Mouse (Mus musculus) left cerebral cortex, postnatal 25 days (tissue): Measurements from ENCODE around the gene Lsamp. TPM values are rescaled to one million over a fixed set of nuclear protein-coding genes. Genes with fewer than 3 reads are reported as not detected.

Experiments used
- DNase-seq, 2 experiments: peaks; one replicate each; pipeline ENCODE4 v3.0.0; 2022; ENCODE audit warnings: low spot score in 2 of 2, mixed read lengths in 1 of 2
- intact Hi-C: fragments of 180-260 bp; cut with DNase I; formaldehyde crosslinking; loops from one replicate; pipeline ENCODE4 v1.15.1; 2025
- total RNA-seq, 2 experiments: library from RNA; stranded (reverse); gene quantifications; 2 replicates each; pipeline ENCODE4 v1.2.3; 2021

Lsamp gene
- total RNA-seq, 2 experiments from 2014 or later: 232 to 262 TPM

- DNase-seq: peak; percentile 20 to 85
- intact Hi-C loops: no loop called here
Measured at GRCm38 (mm10) chr16:40446587-40446986, 462.4 kb downstream of the Lsamp start.

DNA sequence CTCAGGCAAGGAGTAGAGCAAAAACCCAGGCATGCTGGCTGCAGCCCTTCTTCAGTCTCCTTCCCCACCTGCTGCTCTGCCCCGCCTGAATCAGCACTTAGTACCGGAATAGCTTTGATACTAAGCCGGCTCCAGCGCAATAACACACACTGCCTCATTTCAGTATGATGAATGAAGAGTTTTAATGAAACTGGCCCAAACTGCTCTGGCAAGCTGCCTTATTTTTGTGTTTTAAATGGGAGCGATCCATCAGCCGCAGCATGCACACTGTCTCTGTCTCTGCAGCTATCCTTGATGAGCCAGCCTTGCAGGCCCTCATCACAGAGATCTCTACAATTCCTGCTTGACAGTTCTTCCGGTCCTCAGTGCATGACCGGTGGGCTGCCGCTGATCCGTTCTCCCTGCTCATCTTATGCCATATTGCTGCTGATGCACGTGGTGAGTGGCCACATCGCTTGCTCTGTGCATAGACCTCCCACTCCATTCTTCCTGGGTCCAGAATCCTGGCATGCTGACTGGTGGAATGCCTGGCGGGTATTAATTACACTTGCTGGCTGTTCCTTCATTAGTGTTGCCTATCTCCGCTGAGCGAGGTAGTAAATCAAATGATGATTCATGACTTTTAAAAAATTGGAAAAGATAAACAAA, 479.4 kb downstream of the Lsamp start:
- peak; percentile 20 to 36 for DNase-seq
- intact Hi-C loops: loop anchor here (10.0 kb wide), 1 partner anchor 781 kb away; no protein-coding TSS in a partner anchor

- intact Hi-C loops: loop anchor here (2.0 to 10.0 kb wide), 2 partner anchors 502 to 778 kb away; no protein-coding TSS in a partner anchor
- DNase-seq: peak; percentile 33 to 51
Measured at GRCm38 (mm10) chr16:40466596-40466995, 482.4 kb downstream of the Lsamp start.

DNA sequence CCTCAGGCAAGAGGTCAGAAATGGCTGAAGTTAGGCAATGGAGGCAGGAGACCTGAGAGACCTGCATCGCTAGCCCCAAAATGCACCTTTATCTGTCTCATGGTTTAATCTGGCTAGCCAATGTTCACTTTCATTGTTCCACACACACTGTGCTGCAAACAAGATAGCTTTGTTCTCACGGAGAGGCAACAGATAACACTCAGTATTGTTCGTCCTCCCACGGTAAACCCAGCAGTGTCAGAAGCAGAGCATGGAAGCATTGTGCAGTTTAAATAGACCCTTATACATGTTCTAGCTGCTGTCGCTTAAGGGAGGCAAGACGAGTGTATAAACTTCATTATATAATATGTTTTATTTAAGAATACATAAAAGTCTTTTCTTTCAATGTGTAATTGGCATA, 486.8 kb downstream of the Lsamp start:
- peak in 1 of 2 experiments; percentile 10 for DNase-seq
- intact Hi-C loops: no loop called here

DNA sequence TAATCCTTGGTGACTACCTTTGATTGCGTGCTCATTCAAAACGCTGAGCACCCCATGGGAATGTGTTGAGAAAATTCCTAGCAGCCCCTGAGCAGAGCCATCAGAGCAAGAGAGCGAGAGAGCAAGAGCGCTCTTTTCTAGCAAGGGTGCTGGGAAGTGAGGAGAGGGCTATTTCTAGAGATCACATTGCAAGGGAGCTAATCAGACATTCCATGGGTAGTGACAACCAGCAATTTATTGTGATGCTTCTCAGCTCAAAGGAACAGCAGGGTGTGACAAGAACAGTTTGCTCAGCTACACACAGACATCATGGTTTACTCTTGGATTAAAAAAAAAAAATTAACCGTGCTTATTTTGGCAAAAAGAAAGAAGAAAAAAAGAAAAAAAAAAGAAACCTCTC, 487.8 kb downstream of the Lsamp start:
- intact Hi-C loops: no loop called here
- peak in 1 of 2 experiments; percentile 9 for DNase-seq

GRCm38 (mm10) chr16:40491606-40492005, 507.4 kb downstream of the Lsamp start:
- intact Hi-C loops: no loop called here
- DNase-seq: no peak

GRCm38 (mm10) chr16:40504262-40504960, 520.2 kb downstream of the Lsamp start:
- DNase-seq: no peak
- intact Hi-C loops: no loop called here

GRCm38 (mm10) chr16:40509146-40510030, 525.2 kb downstream of the Lsamp start:
- intact Hi-C loops: no loop called here
- DNase-seq: peak; percentile 31 to 54

DNA sequence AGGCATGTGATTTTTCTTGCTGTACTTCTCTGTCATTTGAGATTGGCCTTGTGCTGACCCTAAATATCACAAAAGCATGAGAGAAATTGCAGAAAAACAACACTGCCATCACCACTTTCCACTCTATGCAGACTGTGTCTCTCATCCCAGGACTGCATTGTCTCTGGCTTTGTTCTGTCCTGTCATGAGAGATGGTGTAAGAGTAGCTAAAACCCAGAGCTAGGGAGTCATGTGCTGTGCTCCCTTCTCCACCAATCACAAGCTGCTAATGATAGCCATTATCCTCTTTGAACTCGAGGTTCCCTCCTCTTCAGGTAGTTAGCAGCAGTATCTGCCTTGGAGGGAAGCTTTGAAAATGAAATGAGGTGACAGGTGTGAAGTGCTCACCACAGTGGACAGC, 552.6 kb downstream of the Lsamp start:
- intact Hi-C loops: no loop called here
- DNase-seq: no peak

GRCm38 (mm10) chr16:40549663-40550062, 565.5 kb downstream of the Lsamp start:
- intact Hi-C loops: no loop called here

GRCm38 (mm10) chr16:40555608-40556007, 571.4 kb downstream of the Lsamp start:
- intact Hi-C loops: no loop called here

More at GRCm38 (mm10) chr16:40549663-40550062, 565.5 kb downstream of the Lsamp start:
- no peak for DNase-seq

DNA sequence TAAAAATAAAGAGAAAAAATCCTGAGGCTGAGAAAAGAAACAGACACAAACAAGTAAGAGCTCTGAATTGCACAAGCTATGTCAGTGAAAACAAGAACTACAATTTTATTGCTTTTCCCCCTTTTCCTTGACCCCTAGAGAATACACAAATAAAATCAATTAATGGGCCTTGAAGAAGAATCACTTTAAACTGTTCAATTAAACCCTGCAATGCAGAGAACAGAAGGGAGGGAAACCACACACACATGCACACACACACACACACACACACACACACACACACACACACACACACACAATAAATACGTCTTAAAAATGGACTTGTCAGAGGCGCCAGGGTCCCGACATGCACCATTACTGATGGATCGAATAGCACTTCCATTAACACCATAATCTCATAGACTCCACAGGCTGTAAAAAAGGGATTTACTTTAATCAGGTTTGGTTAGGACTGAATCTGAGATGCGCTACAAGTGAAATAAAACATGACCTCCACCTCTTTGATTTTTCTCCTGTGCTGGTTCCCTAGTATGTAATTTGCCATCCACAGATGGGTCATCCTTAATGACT, 573.6 kb downstream of the Lsamp start:
- intact Hi-C loops: no loop called here
- no peak for DNase-seq

More at GRCm38 (mm10) chr16:40555608-40556007, 571.4 kb downstream of the Lsamp start:
- DNase-seq: no peak

DNA sequence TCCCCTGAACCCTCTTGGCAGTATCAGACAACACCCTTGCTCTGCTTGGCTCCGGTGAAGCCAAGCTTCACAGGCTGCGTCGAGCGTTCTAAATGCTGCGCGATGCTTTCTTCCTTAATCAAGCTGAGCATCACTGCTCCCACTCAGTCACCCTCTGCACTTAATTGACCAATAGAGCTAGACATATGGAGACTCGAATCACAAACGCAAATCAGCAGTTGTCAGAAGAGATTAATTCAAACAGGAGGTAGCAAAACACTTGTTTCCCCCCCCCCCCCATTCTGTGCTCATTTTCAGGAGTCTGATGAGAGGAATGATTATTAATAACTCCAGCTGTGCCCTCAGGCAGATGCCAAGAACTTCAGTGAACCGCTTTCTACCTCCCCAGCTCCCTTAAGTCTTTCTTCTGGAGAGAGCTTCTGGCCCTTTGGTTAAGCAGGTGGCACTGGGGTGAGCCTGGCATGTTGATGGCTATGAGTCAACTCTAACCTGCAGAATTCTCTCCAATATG, 583.3 kb downstream of the Lsamp start:
- intact Hi-C loops: no loop called here
- DNase-seq: no peak

GRCm38 (mm10) chr16:40572085-40572745, 588.1 kb downstream of the Lsamp start:
- intact Hi-C loops: no loop called here
- no peak for DNase-seq

GRCm38 (mm10) chr16:40582076-40582475, 597.9 kb downstream of the Lsamp start:
- DNase-seq: no peak
- intact Hi-C loops: no loop called here

DNA sequence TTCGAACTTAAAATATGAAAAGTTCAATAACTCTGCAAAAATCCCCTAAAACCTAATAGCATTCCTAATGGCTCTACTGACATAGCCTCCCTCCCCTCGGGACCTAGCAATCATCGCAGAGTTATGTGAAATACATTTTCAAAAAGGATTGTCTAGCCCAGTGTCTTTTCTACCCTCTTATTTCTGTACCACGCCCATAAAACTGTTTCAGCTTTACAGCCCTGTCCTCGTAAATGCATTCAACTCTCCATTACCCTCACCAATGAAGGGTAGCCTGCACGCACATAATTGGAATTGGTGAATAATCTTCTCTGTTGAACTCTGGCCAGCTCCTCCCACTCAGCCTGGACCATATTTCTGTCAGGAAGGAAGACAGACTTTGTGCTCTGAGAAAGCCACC, 609.0 kb downstream of the Lsamp start:
- no peak for DNase-seq
- intact Hi-C loops: no loop called here

GRCm38 (mm10) chr16:40601431-40602387, 617.5 kb downstream of the Lsamp start:
- intact Hi-C loops: no loop called here
- peak; percentile 37 to 57 for DNase-seq

- intact Hi-C loops: no loop called here
Measured at GRCm38 (mm10) chr16:40607509-40607908, 623.3 kb downstream of the Lsamp start.

More at GRCm38 (mm10) chr16:40607509-40607908, 623.3 kb downstream of the Lsamp start:
- no peak for DNase-seq
